Mouse (Mus musculus): ENCODE measurements around the gene Eya3.
A peak's percentile ranks its signal among the peaks of the same experiment; 100 is the strongest.
"Not testable (repeated sequence)": the region's sequence is repeated elsewhere in the genome, so short reads cannot be mapped to it uniquely, and the experiment has no call there.

Gene Eya3

GRCm38 (mm10) chr4:132638461-132639190 lies at the start of gene Eya3:
TSS of gene Eya3 (plus strand) at chr4:132638987.
- DNase-seq (ENCODE audit: low spot score), result peak; percentile 98

DNA sequence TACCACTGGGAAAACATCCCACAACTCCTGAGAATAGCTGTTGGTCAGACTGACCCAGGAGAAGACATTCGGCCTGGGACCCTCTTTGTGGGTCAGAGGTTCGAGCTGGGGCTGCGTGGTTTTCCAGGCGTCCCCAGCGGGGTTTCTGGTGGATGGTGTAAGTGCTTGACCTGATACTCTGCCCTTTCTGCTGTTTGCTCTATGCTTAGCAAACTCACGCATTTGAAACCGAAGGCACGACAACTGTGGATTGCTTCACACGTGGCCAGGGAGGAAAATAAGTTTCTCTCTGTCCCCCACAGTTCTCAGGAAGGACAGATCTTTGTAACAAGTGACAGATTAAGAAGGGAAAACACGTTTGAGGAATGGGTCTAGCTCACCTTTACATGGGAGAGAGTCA lies 48.1 kb upstream of the Eya3 start:
- no peak for DNase-seq (ENCODE audit: low spot score)

DNA sequence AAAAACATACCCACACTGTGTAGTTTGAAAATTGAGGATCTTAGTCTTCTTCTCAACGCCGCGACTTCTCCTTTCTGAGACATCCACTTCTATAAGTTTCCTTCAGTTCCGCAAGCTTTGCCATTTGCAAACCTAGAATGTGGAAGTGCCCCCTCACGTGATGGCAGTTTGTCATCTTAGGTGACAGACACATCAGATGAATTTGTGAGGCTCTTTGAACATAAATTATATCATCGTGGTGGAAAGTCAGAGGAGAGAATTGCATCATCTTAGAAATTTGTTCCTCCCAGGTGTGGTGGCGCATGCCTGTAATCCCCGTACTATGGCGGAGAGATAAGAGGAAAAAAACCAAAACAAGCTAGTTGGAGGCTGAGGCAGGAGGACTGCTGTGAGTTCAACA lies 45.8 kb upstream of the Eya3 start:
- no peak for DNase-seq (ENCODE audit: low spot score)

GRCm38 (mm10) chr4:132594191-132594590 lies 44.6 kb upstream of the Eya3 start:
- no peak for DNase-seq (ENCODE audit: low spot score)

- DNase-seq (ENCODE audit: low spot score), result no peak
These were observed 39.9 kb upstream of the Eya3 start for GRCm38 (mm10) chr4:132598861-132599260.

DNA sequence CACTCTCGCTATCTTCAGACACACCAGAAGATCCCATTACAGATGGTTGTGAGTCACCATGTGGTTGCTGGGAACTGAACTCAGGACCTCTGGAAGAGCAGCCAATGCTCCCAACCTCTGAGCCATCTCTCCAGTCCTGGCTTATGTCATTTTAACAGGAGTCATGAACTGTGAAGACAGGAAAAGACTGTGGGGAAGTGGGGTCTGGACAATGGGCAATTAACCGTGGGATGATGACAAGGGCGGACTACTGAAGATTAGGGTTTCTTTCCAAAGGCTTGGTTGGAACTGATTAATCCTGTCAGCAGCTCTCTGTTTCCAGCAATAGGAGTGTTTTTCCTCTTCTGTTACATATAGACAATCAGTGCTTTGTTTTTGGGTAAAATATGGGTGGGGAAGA lies 39.0 kb upstream of the Eya3 start:
- peak; percentile 19 for DNase-seq (ENCODE audit: low spot score)

GRCm38 (mm10) chr4:132600465-132600864 lies 38.3 kb upstream of the Eya3 start:
- DNase-seq (ENCODE audit: low spot score), result no peak

GRCm38 (mm10) chr4:132601242-132601641 lies 37.5 kb upstream of the Eya3 start:
- DNase-seq (ENCODE audit: low spot score), result not testable (repeated sequence)

DNA sequence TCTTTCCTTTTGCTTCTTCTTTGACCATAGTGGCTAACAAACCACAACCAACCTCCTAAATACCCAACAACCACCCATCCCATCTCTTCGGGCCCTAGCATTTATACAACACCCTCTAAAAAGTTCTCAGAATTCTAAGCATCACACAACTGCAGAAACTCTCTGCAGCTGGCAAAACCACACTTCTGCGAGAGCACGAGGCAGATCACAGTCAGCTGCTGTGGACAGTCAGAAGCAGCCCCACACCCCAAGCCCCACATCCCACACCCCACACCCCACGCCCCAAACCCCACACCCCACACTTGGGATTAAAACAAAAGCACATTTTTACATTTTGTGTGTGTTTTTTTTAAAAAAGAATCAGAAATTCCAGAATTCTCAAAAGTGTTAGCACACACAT lies 35.3 kb upstream of the Eya3 start:
- DNase-seq (ENCODE audit: low spot score), result no peak

DNA sequence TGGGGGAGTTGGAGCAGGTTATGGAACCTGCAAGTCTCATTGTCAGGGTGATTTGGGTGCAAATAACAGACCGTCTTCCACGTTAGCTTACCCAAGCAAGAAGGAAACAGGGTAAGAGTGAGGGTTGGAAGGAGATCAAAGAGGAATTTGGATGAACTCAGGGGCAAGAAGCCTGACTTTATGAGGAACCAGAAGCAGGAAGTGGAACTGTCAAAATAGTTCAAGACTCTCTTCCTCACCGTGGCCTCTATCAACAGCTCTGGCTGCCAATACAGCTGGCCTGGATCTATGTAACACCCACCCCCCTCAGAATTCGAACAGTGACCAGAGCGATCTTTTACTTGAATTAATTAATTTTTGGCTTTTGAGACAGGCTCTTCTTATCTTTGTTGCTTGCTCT lies 33.0 kb upstream of the Eya3 start:
- DNase-seq (ENCODE audit: low spot score), result no peak

GRCm38 (mm10) chr4:132608147-132608546 lies 30.6 kb upstream of the Eya3 start:
- DNase-seq (ENCODE audit: low spot score), result peak; percentile 70

DNA sequence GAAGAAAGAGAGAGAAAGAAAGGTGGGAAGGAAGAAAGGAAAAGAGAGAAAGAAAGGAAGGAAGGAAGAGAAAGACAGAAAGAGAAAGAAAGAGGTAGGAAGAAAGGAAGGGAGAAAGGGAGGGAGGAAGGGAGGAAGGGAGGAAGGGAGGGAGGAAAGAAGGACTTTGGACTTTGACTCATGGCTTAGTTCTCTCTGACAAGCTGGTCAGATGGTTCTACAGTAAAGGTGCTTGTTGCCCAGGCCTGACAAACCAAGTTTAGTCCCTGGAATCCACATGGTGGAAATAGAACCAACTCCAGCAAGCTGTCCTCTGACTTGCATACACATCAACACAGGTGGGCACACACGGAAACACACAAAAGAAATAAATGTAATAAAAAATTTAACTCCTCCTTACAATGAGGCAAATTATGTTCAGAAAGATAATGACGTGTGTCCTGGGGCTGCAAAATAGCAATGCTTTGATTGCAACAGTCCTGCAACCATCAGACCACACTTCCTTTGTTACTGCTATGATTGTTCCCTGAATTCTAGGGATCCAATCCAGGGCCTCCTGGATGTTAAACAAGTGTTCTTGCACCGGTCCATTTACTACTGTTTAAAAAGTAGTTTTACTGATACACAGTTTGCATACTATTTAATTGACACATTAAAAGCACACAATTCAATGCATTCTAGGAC lies 28.3 kb upstream of the Eya3 start:
- DNase-seq (ENCODE audit: low spot score), result no peak

DNA sequence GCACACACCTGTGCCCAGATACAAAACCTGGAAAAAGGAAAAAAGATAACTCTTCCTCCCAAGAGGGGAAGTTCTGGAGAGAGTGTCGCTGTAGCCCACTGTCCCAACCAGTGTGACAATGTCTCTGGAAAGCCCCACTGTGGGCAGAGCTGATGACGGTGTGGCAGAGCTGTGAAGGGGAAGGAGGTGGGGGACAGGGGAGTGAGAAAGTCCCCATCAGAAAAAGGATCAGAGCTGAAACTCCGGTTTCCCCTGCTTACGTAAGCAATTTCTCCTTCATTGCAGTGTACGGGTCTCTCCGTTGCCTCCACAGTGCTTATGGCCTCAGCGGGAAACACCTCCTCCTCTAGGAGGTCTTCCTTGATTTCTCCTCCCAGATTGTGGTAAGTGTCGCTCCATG lies 27.5 kb upstream of the Eya3 start:
- DNase-seq (ENCODE audit: low spot score), result no peak

- DNase-seq (ENCODE audit: low spot score), result no peak
These were observed 20.9 kb upstream of the Eya3 start for GRCm38 (mm10) chr4:132617873-132618272.

GRCm38 (mm10) chr4:132618850-132619375 lies 19.9 kb upstream of the Eya3 start:
- DNase-seq (ENCODE audit: low spot score), result no peak

GRCm38 (mm10) chr4:132620134-132620533 lies 18.7 kb upstream of the Eya3 start:
- no peak for DNase-seq (ENCODE audit: low spot score)

GRCm38 (mm10) chr4:132621287-132622068 lies 17.3 kb upstream of the Eya3 start:
- DNase-seq (ENCODE audit: low spot score), result no peak

DNA sequence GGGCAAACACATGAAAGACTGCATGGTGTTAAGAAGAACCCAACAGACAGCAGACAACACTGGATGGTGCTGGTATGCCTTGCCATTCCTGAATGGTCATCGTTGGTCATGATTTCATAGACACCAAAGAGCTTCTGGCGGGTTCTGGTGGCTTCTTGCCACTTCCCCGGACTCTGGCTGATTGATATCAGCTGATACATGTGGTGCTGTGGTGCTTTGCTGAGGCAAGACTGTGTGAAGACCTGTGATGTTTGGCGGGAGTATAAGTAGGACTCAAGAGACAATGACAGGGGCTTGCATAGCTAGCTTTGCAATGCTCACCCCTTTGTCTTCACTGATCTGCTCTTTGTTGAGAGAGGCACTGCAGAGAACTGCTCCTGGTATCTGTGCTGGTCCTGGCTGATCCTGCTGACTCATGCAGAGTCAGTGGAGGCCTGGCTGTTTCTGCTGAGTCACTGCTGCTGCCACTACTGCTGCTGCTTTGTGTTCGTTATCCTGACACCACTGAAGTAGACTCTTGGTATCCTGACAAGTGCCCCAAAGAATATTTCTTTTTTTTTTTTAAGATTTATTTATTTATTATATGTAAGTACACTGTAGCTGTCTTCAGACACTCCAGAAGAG lies 14.6 kb upstream of the Eya3 start:
- DNase-seq (ENCODE audit: low spot score), result peak; percentile 55

DNA sequence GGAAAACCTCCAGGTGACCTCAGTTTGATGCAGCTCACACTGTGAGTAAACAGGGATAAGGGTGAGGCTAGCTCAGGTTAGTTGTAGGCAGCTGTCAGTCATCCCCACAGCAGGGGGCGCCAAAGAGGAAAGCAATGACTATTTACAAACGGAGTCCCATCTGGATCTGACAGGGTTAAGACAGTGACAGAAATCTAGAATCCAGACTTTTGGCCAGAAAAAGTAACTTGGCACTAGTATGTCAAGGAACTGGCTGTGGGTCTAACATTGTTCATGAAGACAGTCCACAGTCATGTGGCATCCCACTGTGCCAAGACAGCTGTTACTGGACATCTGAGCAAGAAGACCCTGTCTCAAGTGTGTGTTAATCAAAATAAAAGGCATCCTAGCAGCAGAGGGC lies 10.0 kb upstream of the Eya3 start:
- no peak for DNase-seq (ENCODE audit: low spot score)

- no peak for DNase-seq (ENCODE audit: low spot score)
These were observed 2.8 kb upstream of the Eya3 start for GRCm38 (mm10) chr4:132635971-132636370.

- DNase-seq (ENCODE audit: low spot score), result peak; percentile 63
These were observed 2.2 kb upstream of the Eya3 start for GRCm38 (mm10) chr4:132636554-132636953.

- peak; percentile 53 for DNase-seq (ENCODE audit: low spot score)
These were observed 465 bp downstream of the Eya3 start for GRCm38 (mm10) chr4:132639191-132639713.
